Mouse (Mus musculus) left cerebral cortex, postnatal 14 days (tissue): ENCODE results near the gene Rbm8a2. TPM values are rescaled to one million over a fixed set of nuclear protein-coding genes. Genes with fewer than 3 reads are reported as not detected.

Experiments
- DNase-seq, 2 experiments: peaks; one replicate each; pipeline ENCODE4 v3.0.0; 2021 to 2022; ENCODE audit warnings: low spot score in 2 of 2, mixed read lengths in 1 of 2
- intact Hi-C: fragments of 180-260 bp; cut with DNase I; formaldehyde crosslinking; loops from one replicate; pipeline ENCODE4 v1.15.1; 2025
- total RNA-seq, 2 experiments: library from RNA; stranded (reverse); gene quantifications; 2 replicates each; pipeline ENCODE4 v1.2.3; 2021

The Rbm8a2 gene
- total RNA-seq, 2 experiments from 2014 or later: 0.26 TPM; not detected in 1

DNA sequence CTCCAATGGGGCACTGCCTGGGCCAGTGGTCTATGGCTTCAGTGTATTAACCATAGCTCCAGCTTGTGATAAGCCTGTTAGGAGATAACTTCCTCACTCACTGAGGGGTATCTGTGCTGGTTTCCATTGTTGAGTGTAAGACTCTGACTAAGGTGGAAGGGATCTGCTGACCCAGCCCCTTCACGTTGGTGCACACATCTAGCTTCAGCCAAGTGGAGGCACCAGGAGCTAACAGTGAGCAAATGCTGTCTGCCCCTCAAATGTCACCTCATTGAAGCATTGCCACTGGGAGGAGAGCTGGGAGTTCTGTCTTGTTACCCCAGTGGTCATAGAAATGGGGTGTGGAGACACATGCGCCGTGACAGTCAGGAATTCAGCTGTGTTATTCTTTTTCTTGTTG is 40.2 kb downstream of the Rbm8a2 start:
- intact Hi-C loops: loop anchor here (5.0 to 10.0 kb wide), 2 partner anchors 284 to 926 kb away; no protein-coding TSS in a partner anchor
- DNase-seq: no peak

DNA sequence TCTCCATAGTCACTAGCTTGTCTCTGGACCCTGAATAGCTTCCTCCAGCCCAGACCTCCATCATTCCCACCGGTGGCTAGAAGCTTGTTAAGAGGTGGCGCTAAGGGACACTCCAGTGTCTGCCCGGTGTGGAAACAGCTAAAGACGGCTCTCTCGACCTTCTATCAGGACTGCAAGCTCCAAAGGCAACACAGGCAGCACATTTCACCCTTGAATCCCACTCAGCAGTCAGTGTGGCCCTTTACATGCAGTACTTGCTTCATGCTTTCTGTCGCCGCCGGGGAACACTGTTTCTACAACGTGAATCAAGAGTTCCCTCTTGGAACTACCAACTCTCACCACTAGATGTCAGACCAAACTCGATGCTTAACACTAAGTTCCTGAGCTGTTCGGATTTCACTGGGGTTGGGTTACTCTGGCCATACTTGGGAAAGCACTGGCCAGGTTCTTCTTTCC is 42.6 kb downstream of the Rbm8a2 start:
- intact Hi-C loops: loop anchor here (1.0 to 10.0 kb wide), 3 partner anchors 286 to 928 kb away; no protein-coding TSS in a partner anchor
- peak; percentile 88 to 92 for DNase-seq

DNA sequence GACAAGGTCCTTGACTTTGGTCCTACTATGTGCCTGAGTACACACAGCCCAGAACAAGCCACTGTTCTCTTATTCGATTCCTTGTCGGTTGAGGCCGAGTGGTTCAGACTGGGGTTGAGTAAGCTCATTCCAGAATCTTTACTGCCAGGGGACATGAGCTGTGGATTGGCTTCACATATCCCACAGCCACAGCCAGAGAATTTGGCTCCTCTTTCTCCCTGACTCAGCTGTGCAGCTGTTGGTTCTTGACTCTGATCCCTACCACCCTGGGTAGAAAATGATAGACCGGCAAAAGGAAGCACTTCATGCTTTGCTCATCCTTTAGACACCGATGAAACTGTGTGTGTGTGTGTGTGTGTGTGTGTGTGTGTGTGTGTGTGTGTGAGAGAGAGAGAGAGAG is 47.5 kb downstream of the Rbm8a2 start:
- intact Hi-C loops: loop anchor here (10.0 kb wide), 1 partner anchor 933 kb away; no protein-coding TSS in a partner anchor
- no peak for DNase-seq

Other genes starting within 250 kb of the Rbm8a2 start
- gene Exo1, start 98.5 kb downstream of the Rbm8a2 start, total RNA-seq: 1 to 10 TPM; 1.2 to 1.7 TPM
- not detected for gene Gm38100, start 58.8 kb downstream of the Rbm8a2 start, total RNA-seq